Mouse (Mus musculus): ENCODE measurements around the gene Scnn1g.

- TF ChIP-seq POLR2A (IDR thresholded peaks at IDR 0.05; ENCODE audit: low read depth, low read length) (no peak), CTCF (IDR thresholded peaks at IDR 0.05; ENCODE audit: borderline replicate concordance, insufficient read depth, low read length) (peak; percentile 98)
Measured at GRCm38 (mm10) chr7:121734171-121734831, at the start of gene Scnn1g.
